Mouse (Mus musculus): ENCODE data around the gene Fbxo7. TPM values are rescaled to one million over a fixed set of nuclear protein-coding genes. Genes with fewer than 3 reads are reported as not detected.

Gene Fbxo7
- polyA plus RNA-seq, 1 experiment from 2014 or later, result 20.1 TPM

GRCm38 (mm10) chr10:86100281-86100851 lies 78.6 kb downstream of the Fbxo7 start:
- Histone ChIP-seq H3K27me3 (replicated peaks) (no peaks in the 10 kb centered on the region), H3K9ac (no peak overlapping the region), H3K4me1 (no peaks in the 10 kb centered on the region), H3K4me2 (replicated peaks) (no peak overlapping the region), H3K9me3 (no peaks in the 10 kb centered on the region), H3K27ac (no peak overlapping the region), H3K4me3 (no peak overlapping the region), H3K36me3 (no peaks in the 10 kb centered on the region)
- 58% methylated on average over 3 of the region's 3 CpGs for WGBS
- ATAC-seq (ENCODE audit: low FRiP score, low read depth), result no peak

Other genes starting within 250 kb of the Fbxo7 start
- gene Pwp1, start 192.5 kb upstream of the Fbxo7 start, polyA plus RNA-seq (2016; fragmentation: Nextera tagmentation; extraction: Ambion mirVana), result 75.0 and 76.8 TPM in 2 replicates
- gene Prdm4, start 104.8 kb upstream of the Fbxo7 start, polyA plus RNA-seq (2016; fragmentation: Nextera tagmentation; extraction: Ambion mirVana), result 32.2 and 37.3 TPM in 2 replicates
- gene Ascl4, start 94.3 kb upstream of the Fbxo7 start, polyA plus RNA-seq (2016; fragmentation: Nextera tagmentation; extraction: Ambion mirVana), result 0.09 and 0.24 TPM in 2 replicates
- gene Rtcb, start 64.1 kb upstream of the Fbxo7 start, polyA plus RNA-seq (2016; fragmentation: Nextera tagmentation; extraction: Ambion mirVana), result 182 and 185 TPM in 2 replicates
- gene Bpifc, start 10.1 kb upstream of the Fbxo7 start, polyA plus RNA-seq (2016; fragmentation: Nextera tagmentation; extraction: Ambion mirVana), result not detected in 2 replicates